Mouse (Mus musculus): ENCODE results near the gene Cntnap2.

GRCm38 (mm10) chr6:46996010-46996602, 1936.9 kb downstream of the Cntnap2 start:
- TF ChIP-seq EP300 (IDR thresholded peaks at IDR 0.05; ENCODE audit: low read depth) (no peak), CTCF (IDR thresholded peaks at IDR 0.05; ENCODE audit: low read depth) (no peak)
